Mouse (Mus musculus): Measurements from ENCODE around the gene Ttll8.

Ttll8 gene

DNA sequence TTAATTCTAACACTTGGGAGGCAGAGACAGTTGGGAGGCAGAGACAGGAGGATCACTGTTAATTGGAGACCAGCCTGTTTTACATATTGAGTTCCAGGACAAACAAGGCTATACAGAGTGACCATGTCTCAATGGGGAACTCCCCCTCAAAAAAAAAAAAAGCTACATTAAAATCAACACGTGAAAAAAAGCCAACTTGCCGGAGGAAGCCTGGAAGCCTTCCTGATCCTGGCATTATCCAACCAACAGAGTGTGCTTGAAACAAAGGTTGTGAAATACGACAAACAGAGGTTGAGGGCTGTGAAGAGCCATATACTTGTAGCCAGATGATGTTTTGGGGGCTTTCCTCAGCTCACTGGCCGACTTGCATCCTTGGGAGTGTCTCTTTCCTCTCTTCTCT lies 71.4 kb downstream of the Ttll8 start:
- DNase-seq (ENCODE audit: low spot score in 2 of 2): no peak

GRCm38 (mm10) chr15:88881253-88882044 lies 72.8 kb downstream of the Ttll8 start:
- DNase-seq (ENCODE audit: low spot score in 2 of 2): no peak

DNA sequence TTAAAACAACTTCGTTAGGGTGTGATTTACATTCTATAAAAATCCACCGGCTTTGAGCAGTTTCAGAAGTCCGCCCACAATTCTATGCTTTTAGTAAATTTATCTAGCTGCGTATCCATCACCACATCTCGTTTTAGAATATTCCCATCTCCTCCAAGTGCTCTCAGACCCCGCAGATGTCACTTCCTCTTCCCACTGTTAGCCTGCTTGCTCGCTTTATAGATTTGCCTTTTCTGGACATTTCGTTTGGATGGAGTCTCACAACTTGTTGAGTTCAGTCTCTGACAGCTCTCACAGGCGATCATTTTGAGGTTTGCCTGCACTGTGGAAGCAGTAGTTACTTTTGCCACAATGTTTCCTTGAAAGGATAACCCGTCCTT lies 77.2 kb downstream of the Ttll8 start:
- no peak for DNase-seq (ENCODE audit: low spot score in 2 of 2)

DNA sequence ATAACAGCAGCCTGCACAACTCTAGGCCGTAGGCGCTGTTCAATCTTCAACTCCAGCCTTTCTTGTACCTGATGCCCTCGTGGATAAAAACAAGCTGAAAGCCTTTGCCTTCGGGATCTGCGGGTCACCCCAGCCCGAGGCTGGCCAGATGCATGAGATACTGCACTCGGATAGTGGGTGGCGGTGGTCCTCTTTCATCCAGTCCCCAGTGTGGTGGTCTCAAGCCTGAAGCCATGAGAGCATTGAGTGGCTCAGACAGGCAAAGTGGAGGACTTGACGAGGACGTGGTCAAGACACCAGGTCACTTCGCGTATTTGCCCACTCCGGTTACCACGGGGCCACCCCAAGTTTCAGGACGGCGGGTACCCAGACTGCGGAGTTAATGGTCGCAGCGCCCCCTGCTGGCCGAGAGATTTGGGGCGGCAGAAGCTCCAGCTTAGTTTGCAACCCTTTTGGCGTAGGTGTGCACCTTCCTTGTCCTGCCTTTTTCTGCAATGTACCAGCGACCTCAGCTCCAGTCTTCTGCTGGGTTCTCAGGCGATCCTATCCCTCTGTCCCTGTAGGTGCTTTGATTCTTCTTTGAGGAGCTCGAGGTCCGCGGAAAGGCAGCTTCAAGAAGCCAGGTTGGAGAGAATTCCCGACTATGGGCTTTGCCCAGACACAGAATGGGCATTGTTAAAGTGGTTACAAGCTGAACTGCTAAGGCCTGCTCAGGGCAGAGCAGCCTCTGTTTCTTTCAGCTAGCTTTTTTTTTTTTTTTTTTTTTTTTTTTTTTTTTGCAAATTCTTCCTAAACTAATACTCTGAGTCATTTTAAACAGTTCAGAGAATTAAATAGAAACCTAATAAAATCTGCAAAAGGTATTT lies 77.8 kb downstream of the Ttll8 start:
- peak in 1 of 2 experiments; percentile 69 for DNase-seq (ENCODE audit: low spot score in 2 of 2)

DNA sequence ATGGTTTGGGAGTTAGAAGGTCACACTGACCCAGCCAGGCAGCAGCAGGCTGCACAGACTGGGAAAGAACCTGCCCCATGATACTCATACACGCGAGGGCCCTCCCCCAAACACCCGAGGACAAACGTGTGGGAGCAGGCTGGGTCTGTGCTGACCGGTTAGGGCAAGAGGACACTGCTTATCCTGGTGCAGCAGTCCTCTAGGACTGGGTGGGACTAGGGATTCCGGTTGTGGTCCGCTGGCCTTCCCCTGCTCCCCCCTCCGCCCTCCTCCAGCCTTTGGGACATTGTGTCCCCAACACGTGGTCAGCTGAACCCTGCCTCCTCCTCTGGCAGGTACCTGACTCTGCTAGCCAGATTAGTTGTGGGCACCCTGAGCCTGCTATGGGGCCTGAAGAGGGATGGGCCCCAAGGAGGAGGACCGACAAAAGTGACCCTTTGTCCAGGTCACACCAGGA lies 78.6 kb downstream of the Ttll8 start:
- DNase-seq (ENCODE audit: low spot score in 2 of 2): no peak

GRCm38 (mm10) chr15:88874477-88874876 lies 79.7 kb downstream of the Ttll8 start:
- no peak for DNase-seq (ENCODE audit: low spot score in 2 of 2)

DNA sequence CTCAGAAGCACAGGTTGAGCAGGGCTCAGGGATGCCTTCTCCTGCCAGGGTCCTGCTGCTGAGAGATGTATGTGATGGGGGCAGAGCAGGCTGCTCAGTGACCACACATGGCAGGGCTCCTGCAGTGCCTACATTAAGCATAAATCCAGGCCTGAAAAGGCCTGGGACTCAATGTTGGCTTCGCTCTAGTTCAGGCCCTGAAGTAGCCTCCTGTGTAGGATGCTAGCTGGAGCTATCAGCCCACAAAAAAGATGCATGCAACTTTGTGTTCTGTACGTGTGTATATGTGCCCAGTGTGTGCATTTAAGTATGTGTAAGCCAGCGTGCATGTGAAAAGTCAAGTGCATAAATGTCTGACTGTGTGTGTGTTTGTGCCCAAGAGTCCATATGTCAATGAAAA lies 80.2 kb downstream of the Ttll8 start:
- DNase-seq (ENCODE audit: low spot score in 2 of 2): no peak

- DNase-seq (ENCODE audit: low spot score in 2 of 2): no peak
Measured at GRCm38 (mm10) chr15:88870418-88871185, 83.6 kb downstream of the Ttll8 start.

DNA sequence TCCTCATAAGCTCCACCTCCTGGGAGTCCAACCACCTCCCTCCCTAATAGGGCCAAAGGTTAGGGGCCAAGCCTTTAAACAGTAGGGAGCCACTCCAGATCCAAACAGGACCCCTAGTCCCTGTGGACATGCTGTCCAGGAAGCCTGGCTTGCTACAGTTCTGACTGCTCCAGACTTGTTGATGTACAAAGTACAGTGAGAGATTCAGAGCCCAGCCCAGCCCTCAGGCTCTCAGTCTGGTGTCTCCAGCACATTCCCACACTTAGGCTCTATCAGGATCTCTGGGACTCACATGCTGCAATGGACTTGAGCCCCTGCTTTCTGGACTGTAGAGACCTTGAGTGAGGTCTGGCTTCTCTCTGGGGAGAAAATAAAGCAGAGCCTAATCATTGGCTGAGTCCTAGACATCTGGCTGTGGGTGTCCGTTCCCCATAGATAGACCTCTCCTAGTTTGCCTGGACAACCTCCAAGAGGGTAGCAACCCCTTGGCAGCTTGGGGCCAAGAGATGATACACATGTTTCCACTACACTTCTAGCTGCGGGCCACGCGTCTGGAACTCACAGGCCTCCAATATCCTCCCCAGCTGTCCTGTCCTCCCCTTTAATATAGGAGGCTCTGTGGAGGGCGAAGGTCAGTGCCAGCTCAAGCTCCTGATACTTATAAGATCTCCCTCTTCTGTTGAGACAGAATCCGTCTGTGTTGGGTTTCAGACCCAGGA lies 86.0 kb downstream of the Ttll8 start:
- no peak for DNase-seq (ENCODE audit: low spot score in 2 of 2)

DNA sequence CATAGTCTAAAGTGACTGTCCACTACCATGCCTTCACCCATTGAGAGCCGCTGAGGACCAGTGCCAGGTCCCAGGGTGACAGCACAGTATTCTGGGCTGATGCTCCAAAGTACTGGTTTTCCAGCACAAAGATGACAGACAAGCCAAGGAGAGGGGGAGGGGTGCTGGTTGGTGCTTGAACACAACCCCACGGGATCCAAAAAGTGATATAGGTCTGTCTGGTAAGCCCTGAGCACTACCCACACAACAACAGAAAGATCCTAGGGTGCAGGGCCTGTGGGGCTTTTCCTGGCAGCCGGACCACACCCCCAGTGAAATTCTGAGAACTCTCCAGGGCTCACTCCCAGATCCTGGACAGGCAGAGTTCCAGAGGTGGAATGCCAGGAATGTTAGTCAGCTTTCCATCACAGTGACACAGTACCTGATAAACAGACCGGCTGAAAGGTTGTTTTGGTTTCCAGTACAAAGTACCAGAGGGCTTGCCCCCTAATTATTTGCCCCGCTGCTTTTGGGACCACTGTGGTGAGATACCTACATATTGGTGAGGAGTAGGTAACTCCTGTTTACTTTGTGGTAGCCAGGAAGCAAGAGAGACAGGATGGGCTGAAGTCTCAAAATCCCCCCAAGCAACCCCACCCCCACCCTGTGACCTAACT lies 86.7 kb downstream of the Ttll8 start:
- no peak for DNase-seq (ENCODE audit: low spot score in 2 of 2)

DNA sequence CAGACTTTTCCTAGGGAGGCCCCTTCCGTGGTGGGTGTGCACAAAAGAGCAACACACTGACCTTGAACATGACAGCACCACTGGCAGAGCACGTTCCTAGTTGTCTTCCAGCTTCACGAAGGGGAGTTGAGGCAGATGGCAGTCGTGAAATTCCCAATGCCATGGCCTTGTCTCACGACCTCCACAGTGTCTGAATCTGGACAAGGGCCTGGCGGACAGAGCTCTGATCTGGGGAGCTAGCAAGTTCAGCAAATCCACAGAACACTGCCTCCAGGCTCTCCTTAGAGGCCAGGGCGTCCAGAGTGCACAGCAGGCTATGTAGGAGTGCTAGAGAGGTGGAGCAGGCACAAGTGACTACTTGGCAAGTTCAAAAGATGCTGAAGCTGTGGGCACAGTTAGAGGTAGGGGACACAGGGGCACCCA lies 87.3 kb downstream of the Ttll8 start:
- no peak for DNase-seq (ENCODE audit: low spot score in 2 of 2)

GRCm38 (mm10) chr15:88865888-88866695 lies 88.1 kb downstream of the Ttll8 start:
- no peak for DNase-seq (ENCODE audit: low spot score in 2 of 2)

- DNase-seq (ENCODE audit: low spot score in 2 of 2): no peak
Measured at GRCm38 (mm10) chr15:88865061-88865460, 89.2 kb downstream of the Ttll8 start.

GRCm38 (mm10) chr15:88864270-88865030 lies 89.8 kb downstream of the Ttll8 start:
- DNase-seq (ENCODE audit: low spot score in 2 of 2): peak; percentile 47 to 57

- peak; percentile 82 to 86 for DNase-seq (ENCODE audit: low spot score in 2 of 2)
Measured at GRCm38 (mm10) chr15:88863695-88864231, 90.5 kb downstream of the Ttll8 start.

DNA sequence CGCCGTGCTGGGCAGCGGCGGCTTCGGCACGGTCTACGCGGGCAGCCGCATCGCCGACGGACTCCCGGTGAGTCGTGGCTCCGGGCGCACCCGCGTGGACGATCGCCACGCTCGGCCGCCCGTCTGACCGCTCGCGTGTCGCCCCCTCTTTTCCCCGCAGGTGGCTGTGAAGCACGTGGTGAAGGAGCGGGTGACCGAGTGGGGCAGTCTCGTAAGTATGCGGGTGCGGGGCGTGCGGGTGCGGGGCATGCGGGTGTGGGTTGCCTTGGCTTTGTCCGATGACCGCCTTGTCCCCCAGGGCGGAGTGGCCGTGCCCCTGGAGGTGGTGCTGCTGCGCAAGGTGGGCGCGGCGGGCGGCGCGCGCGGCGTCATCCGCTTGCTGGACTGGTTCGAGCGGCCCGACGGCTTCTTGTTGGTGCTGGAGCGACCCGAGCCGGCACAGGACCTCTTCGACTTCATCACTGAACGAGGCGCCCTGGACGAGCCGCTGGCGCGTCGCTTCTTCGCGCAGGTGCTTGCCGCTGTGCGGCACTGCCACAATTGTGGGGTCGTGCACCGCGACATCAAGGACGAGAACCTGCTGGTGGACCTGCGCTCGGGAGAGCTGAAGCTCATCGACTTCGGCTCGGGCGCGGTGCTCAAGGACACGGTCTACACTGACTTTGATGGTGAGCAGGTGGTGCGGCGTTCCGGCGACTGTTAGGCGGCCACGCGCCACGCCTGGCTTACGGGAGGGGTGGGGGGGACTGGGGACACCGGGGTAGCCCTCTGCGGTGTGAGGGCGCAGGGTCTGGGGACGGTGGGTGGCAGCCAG lies 91.1 kb downstream of the Ttll8 start:
- peak; percentile 61 to 66 for DNase-seq (ENCODE audit: low spot score in 2 of 2)

DNA sequence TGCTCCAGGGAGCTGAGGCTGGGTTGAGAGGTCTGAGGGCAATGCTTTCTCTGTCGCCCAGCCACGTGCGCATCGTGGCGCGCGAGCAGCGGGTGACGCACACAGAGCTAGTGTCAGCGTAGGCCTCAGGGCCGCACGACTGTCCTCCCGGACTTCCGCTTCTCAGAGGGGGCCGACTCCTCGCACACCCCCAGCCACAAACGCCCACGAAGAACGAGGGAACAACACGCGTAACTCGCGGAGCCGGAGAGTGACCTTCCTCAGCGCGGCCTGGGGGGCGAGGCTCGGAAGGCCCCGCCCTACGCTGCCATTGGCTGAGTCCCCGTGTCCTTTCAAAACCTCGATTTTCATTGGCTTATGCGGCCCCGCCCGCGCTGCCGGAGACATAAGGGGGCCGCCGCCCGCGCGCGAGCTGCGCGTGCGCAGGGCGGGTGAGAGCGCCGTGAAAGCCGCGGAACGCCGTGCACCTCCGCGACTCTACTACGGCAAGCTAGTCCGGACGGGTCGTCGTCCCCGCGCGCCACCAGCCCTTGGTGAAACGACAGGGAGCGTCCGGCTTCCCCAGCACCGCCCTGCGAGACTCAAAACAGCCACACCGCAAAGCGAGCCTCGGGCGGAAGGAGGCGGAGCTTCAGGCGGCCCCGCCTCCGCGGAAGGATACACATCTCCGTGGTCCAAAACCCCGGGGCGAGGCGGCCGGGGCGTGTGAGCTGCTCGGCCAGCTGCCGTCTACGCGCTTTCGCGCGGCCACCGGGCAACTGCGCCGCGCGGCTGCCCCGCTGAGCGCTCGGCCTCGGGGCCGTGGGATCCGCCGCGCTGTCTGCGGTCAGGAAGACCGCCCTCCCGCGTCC lies 92.2 kb downstream of the Ttll8 start, which contains the start of gene Pim3:
Pim3 (plus strand) TSS at position 415 of the 851 bp plus-strand sequence.
- DNase-seq (ENCODE audit: low spot score in 2 of 2): peak; percentile 96 to 97

All from frontal cortex, postnatal 10 days (tissue).